Mouse (Mus musculus) kidney, adult 18-20 months (tissue): ENCODE data around the gene Crlf3.

Experiments
- DNase-seq: peaks from one replicate; pipeline ENCODE4 v3.0.0; 2021

The Crlf3 gene

GRCm38 (mm10) chr11:80080826-80081728, at the start of gene Crlf3:
TSS of gene Crlf3 (minus strand) at chr11:80080991.
- DNase-seq: peak; percentile 95

GRCm38 (mm10) chr11:80116411-80116810, 35.6 kb upstream of the Crlf3 start:
- no peak for DNase-seq

- no peak for DNase-seq
Measured at GRCm38 (mm10) chr11:80104407-80104806, 23.6 kb upstream of the Crlf3 start.

DNA sequence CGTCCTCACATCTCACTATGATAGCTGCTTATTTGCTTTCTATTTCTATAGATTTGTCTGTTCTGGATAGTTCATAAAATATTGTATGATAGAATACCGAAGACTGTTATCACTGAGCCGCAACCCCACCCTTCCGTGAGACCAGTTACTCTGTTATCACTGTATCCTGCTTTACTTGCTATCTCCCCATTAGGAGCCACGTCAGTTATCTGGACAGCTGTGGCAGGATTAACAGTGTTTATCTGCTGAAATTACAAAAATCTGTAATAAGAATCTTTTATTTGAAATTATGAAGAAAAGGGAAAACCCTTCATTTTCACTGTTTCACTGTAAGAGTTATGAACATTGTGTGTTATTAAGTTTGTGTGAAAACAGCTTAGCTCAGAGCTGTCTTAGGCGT, 20.5 kb upstream of the Crlf3 start:
- no peak for DNase-seq

GRCm38 (mm10) chr11:80098444-80099056, 17.8 kb upstream of the Crlf3 start:
- no peak for DNase-seq

GRCm38 (mm10) chr11:80090555-80091164, 9.9 kb upstream of the Crlf3 start:
- DNase-seq: no peak

- no peak for DNase-seq
Measured at GRCm38 (mm10) chr11:80089817-80090214, 9.0 kb upstream of the Crlf3 start.

DNA sequence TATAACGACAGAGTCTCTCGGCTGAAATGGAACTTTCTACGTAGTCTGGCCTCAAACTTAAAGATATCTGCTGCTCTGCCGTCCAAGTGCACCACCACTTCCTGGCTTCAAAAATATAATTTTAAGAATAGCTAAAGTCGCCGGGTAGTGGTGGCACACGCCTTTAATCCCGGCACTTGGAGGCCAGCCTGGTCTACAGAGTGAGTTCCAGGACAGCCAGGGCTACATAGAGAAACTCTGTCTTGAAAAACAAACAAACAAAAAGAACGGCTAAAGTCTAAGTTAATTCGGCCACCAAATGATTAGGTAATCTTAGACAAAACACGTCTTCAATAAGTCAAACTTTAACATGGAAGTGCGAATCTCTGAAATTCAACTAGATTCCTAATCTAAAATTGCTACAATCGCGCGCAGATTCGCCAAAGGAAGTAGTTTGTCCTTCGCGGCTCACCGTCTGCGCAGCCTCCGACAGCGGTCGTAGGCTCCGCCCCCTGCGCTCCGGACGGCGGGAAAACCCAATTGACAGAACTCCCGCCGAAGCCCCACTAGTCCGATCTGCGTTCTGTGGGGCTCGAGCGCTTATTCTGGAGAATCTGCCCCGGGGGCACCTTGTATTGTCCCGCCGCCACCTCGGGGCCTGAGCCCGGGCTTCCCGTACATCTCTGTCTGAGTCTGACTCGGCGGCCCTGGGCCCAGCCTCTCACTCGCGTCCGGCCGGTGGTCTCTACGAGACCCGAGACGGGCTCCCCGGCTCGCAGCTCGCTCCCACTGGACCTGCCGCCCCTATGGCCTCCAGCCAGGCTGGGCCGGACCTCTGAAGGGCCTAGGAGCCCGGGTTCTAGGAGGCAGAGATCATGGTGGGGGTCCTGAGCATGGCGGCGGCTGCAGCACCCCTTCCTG, 8.4 kb upstream of the Crlf3 start, which contains the start of gene Atad5:
Gene Atad5 (plus strand): TSS at position 484 of the 900 bp plus-strand sequence.
- DNase-seq: peak; percentile 92

DNA sequence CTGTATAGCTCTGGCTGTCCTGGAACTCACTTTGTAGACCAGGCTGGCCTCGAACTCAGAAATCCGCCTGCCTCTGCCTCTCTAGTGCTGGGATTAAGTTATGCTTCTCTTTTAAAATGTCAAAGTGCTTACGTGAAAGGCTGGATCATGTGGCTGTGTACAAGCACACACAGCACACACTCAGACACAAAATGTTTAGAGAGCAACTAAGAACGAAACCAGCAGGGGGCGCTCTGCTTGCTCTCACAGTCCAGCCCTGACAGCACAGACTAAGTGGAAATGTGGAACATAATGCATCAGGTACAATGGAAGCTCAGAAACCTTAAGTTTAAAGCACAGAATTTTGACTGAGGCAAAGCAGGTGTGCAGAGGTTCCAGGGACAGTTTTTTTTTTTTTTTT, 6.1 kb upstream of the Crlf3 start:
- peak; percentile 88 for DNase-seq

DNA sequence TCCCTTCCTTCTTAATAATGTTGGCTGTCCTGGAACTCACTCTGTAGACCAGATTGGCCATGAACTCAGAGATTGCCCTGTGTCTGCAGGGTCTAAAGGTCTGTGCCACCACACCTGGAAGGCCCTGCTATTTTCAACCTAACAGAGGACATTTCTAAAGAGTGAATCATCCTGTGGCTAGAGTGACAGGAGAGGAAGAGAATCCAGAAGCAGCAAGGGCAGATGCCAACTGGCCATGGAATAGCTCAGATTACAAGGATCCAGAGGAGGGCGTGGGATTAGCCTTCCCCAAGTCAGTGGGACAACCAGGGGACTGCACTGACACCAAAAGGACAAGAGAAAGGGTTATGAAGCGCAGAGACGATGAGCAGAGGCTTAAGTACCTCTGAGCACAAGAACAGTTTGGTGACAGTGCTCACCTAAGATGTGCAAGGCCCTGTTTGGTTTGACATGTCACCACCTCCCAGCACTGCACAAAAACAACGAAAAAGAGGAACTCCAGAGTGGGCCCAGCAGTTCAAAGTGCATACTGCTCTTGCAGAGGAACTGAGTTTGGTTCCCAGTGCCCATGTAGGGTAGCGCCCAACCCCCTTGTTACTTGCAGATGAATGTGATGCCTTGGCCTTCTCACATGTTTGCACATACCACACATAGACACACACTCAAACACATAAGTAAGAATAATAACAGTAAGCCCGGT, 4.7 kb upstream of the Crlf3 start:
- no peak for DNase-seq

GRCm38 (mm10) chr11:80081786-80082319, 1.1 kb upstream of the Crlf3 start:
- no peak for DNase-seq

- no peak for DNase-seq
Measured at GRCm38 (mm10) chr11:80080381-80080825, 388 bp downstream of the Crlf3 start.

DNA sequence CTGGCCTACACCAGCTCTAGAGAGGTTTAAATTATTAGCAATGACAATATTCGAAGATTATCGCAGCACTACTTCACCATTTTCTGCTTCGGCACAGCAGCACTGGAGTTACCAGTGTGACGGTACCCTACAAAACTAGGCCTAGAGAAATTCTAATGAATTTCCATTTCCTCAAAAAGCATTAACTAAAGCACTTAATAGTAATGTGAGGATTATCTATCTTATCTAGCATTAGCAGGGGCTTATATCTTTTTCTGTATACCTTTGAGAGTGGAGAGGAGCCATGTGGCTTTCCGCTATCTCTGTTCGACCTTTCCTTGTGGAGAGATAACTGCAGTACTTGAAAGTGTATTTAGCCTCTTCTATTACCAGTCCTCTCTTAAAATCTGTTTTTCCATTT, 1.0 kb downstream of the Crlf3 start:
- no peak for DNase-seq

- DNase-seq: no peak
Measured at GRCm38 (mm10) chr11:80078831-80079230, 2.0 kb downstream of the Crlf3 start.

- no peak for DNase-seq
Measured at GRCm38 (mm10) chr11:80077784-80078545, 2.8 kb downstream of the Crlf3 start.

DNA sequence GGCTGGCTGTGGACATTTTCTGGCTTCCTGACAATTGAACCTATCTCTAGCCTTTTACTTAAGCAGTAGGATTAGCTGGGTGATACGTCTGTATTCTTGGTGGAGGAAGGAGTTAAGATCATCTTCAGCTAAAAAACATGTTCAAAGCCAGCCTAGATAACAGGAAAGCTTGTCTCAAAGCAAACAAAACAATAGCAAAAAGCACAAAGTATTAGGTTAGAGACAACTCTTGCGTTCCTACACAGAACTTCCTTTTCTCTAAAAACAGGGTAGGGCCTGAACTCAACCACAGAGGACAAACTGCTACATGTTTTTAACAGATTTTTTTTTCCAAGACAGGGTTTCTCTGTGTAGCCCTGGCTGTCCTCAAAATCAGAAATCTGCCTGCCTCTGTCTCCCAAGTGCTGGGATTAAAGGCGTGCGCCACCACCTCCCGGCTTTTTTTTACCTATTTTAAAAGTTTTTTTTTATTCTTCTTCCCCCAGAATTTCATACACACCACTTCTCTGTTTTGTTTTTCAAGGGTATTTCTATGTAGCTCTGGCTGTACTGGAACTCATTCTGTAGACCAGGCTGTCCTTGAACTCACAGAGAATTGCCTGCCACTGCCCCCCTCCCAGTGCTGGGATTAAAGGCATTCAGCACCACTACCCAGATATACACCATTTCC, 5.0 kb downstream of the Crlf3 start:
- no peak for DNase-seq

DNA sequence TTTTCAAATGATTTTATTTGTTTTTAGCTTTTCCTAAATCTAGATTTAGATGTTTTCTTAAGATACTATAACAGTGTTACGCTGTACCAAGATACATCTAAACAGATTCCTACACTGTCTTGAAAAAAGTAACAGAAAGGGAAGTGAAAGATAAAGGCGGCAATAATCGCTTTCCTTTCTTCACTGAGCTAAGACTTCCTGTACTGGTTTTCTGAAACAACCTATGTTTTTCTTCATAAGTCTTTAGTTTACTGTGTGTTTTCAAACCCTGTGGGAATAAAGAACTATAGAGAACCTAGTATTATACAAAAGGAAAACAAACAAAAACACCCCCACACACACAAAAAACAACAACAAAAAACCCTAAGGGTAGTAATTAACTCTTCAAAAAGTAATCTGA, 8.4 kb downstream of the Crlf3 start:
- DNase-seq: no peak

DNA sequence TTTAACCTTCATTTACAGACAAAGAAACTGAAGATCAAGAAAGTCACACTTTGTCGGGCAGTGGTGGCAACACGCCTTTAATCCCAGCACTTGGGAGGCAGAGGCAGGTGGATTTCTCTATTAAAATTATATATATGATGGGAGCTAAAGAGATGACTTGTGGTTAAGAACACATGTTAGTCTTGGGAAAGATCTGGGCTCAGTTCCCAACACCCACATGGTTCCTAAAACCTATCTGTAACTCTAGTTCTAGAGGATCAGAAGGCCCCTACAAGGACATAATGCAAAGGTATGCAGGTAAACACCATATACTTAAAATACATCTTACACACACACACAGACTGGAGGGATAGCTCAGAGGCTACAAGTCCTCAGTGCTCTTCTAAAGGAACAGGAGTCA, 9.8 kb downstream of the Crlf3 start:
- DNase-seq: no peak

DNA sequence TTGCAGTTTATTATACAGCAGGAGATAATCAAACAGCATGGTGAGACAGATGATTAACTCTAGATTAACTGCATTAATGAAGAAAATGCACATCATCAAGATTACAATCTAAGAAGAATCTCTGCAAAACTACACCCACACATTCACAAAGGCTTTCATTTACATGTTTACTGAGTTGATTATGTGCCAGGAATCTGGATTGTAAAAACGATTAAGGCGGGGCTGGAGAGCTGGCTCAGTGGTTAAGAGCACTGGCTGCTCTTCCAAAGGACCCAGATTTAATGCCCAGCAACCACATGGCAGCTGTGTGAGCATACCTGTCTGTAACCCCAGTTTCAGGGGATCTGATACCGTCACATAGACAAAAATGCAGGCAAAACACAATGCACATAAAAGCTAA, 11.0 kb downstream of the Crlf3 start:
- no peak for DNase-seq

DNA sequence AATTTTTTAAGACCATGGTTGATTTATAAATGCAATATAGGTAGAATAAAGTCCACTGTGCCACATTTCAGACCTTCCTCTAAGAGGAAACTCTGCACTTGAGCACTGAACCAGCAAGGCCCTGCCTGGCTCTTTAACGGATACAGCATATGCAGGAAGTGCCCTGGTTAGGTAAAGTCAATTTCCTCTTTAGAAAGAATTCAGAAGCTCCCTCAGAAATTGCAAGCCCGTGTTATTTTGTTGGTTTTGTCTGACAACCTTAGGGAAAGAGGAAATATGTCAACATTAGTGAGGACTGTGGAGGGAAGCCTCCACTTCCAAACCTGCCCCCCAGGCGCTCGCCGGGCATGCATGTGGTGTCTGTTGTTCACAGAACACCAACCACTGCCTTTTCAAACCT, 13.2 kb downstream of the Crlf3 start:
- DNase-seq: no peak
